Mouse (Mus musculus): Measurements from ENCODE around the gene Hoxa2.

- TF ChIP-seq CTCF (IDR thresholded peaks at IDR 0.05; ENCODE audit: low read depth, low read length) (no peak), POLR2AphosphoS5 (IDR thresholded peaks at IDR 0.05; ENCODE audit: insufficient replicate concordance, low read depth, low read length) (no peak)
Observed at GRCm38 (mm10) chr6:52168191-52169055, 3.8 kb upstream of the Hoxa2 start.

Measured in G1E (cell line).